Mouse (Mus musculus) stomach, embryonic 16.5 days (tissue): ENCODE data around the gene Skiv2l. TPM values are rescaled to one million over a fixed set of nuclear protein-coding genes. Genes with fewer than 3 reads are reported as not detected.
"Not testable (repeated sequence)": the region's sequence is repeated elsewhere in the genome, so short reads cannot be mapped to it uniquely, and the experiment has no call there.

Experiments
- ATAC-seq: fragments of 200-750 bp; cut with Nextera tagmentation; 2 replicates; pipeline ENCODE4 v1.8.0; 2017; ENCODE audit warnings: moderate number of reproducible peaks, moderate TSS enrichment; ENCODE audit not compliant: insufficient read depth, low FRiP score
- H3K27ac ChIP-seq: fragments of 300-500 bp; sonication (generic); 2 replicates; pipeline ENCODE4 v1.5.1; 2014; ENCODE audit warnings: low read length
- H3K27me3 ChIP-seq: fragments of 300-500 bp; sonication (generic); 2 replicates; pipeline ENCODE4 v1.6.1; 2014; ENCODE audit warnings: low read length, control low read depth, mixed read lengths; ENCODE audit not compliant: control insufficient read depth, insufficient read depth
- H3K36me3 ChIP-seq: fragments of 300-500 bp; sonication (generic); 2 replicates; pipeline ENCODE4 v1.6.1; 2014; ENCODE audit warnings: low read length; ENCODE audit not compliant: control insufficient read depth, insufficient read depth
- H3K4me1 ChIP-seq: fragments of 300-500 bp; sonication (generic); 2 replicates; pipeline ENCODE4 v1.6.1; 2014; ENCODE audit warnings: low read length, control low read depth, mixed read lengths; ENCODE audit not compliant: control insufficient read depth, insufficient read depth
- H3K4me2 ChIP-seq: fragments of 300-500 bp; sonication (generic); 2 replicates; pipeline ENCODE4 v1.6.1; 2014; ENCODE audit warnings: low read depth, low read length, mixed read lengths
- H3K4me3 ChIP-seq: fragments of 300-500 bp; sonication (generic); replicated peaks from 2 replicates; pipeline ENCODE4 v1.5.1; 2014; ENCODE audit warnings: mild to moderate bottlenecking, low read length
- H3K9ac ChIP-seq: fragments of 300-500 bp; sonication (generic); 2 replicates; pipeline ENCODE4 v1.6.1; 2014; ENCODE audit warnings: low read length
- H3K9me3 ChIP-seq: fragments of 300-500 bp; sonication (generic); replicated peaks from 2 replicates; pipeline ENCODE4 v1.6.1; 2016; ENCODE audit warnings: low read length, control low read depth; ENCODE audit not compliant: control insufficient read depth
- WGBS: fragments of 180-500 bp; shearing (Covaris S2); extraction: QIAGEN DNeasy Blood & Tissue Kit; methylation state at CpG from one replicate; pipeline ENCODE4 v1.1.7; 2014; 5-methylcytosine and 5-hydroxymethylcytosine counted together
- microRNA-seq: library from miRNA; unstranded; fragments of <30 nt; microRNA quantifications from one replicate; pipeline ENCODE4, GENCODE M21; 2016
- polyA plus RNA-seq: library from polyadenylated mRNA; unstranded; fragments of >200 nt; fragmentation: Nextera tagmentation; extraction: Ambion mirVana; gene quantifications from 2 replicates; pipeline ENCODE4 v1.2.1, GENCODE M21; 2015

Skiv2l gene
- polyA plus RNA-seq, 1 experiment from 2014 or later: 48.1 TPM

- no peak overlapping the region for H3K4me2 ChIP-seq
- H3K27ac ChIP-seq: no peak overlapping the region
- no peak overlapping the region for H3K4me3 ChIP-seq
- no peaks in the 10 kb centered on the region for H3K27me3 ChIP-seq
- no peaks in the 10 kb centered on the region for H3K4me1 ChIP-seq
- ATAC-seq: no peak
- H3K36me3 ChIP-seq: no peaks in the 10 kb centered on the region
- 88% methylated on average over 14 of the region's 17 CpGs for WGBS
- no peaks in the 10 kb centered on the region for H3K9me3 ChIP-seq
- no peak overlapping the region for H3K9ac ChIP-seq
Observed at GRCm38 (mm10) chr17:34798866-34799530, 51.0 kb downstream of the Skiv2l start.

GRCm38 (mm10) chr17:34798071-34798470 lies 51.9 kb downstream of the Skiv2l start:
- not testable (repeated sequence) for H3K4me3 ChIP-seq, H3K36me3 ChIP-seq, H3K27ac ChIP-seq, H3K9me3 ChIP-seq, H3K9ac ChIP-seq, H3K4me2 ChIP-seq, ATAC-seq, H3K4me1 ChIP-seq, H3K27me3 ChIP-seq
- WGBS: 82% methylated on average over 6 of the region's 7 CpGs

GRCm38 (mm10) chr17:34797211-34797995 lies 52.6 kb downstream of the Skiv2l start:
- 78% methylated on average over 10 of the region's 10 CpGs for WGBS
- not testable (repeated sequence) for H3K27ac ChIP-seq, H3K4me2 ChIP-seq, H3K9me3 ChIP-seq, H3K4me1 ChIP-seq, ATAC-seq, H3K36me3 ChIP-seq, H3K4me3 ChIP-seq, H3K9ac ChIP-seq, H3K27me3 ChIP-seq

- ATAC-seq: no peak
- Histone ChIP-seq H3K9ac (no peak overlapping the region), H3K27ac (no peak overlapping the region), H3K4me3 (no peak overlapping the region), H3K36me3 (no peaks in the 10 kb centered on the region), H3K27me3 (no peaks in the 10 kb centered on the region), H3K4me1 (no peaks in the 10 kb centered on the region), H3K9me3 (0 out of 2 replicates have a peak, but pooled peaks cover 3% of the 10 kb centered on the region), H3K4me2 (no peak overlapping the region)
- 86% methylated on average over 8 of the region's 8 CpGs for WGBS
Observed at GRCm38 (mm10) chr17:34796311-34797140, 53.5 kb downstream of the Skiv2l start.

- Histone ChIP-seq H3K4me3 (no peak overlapping the region), H3K9me3 (0 out of 2 replicates have a peak, but pooled peaks cover 3% of the 10 kb centered on the region), H3K27me3 (no peaks in the 10 kb centered on the region), H3K9ac (no peak overlapping the region), H3K4me2 (no peak overlapping the region), H3K4me1 (no peaks in the 10 kb centered on the region), H3K27ac (no peak overlapping the region), H3K36me3 (no peaks in the 10 kb centered on the region)
- 62% methylated on average over 9 of the region's 9 CpGs for WGBS
- no peak for ATAC-seq
Observed at GRCm38 (mm10) chr17:34795633-34796032, 54.4 kb downstream of the Skiv2l start.

- no peak for ATAC-seq
Observed at GRCm38 (mm10) chr17:34795016-34795415, 55.0 kb downstream of the Skiv2l start.

More at GRCm38 (mm10) chr17:34795016-34795415, 55.0 kb downstream of the Skiv2l start:
- WGBS: 78% methylated on average over 10 of the region's 10 CpGs
- no peaks in the 10 kb centered on the region for H3K4me1 ChIP-seq
- no peak overlapping the region for H3K27ac ChIP-seq
- 0 out of 2 replicates have a peak, but pooled peaks cover 3% of the 10 kb centered on the region for H3K9me3 ChIP-seq
- H3K36me3 ChIP-seq: no peaks in the 10 kb centered on the region
- no peaks in the 10 kb centered on the region for H3K27me3 ChIP-seq
- no peak overlapping the region for H3K4me3 ChIP-seq
- H3K9ac ChIP-seq: no peak overlapping the region
- no peak overlapping the region for H3K4me2 ChIP-seq

Small RNA genes within 50 kb of the gene (microRNA-seq; reads per million reads assigned to microRNA genes)
- gene Mir6970 (not detected), gene Mir6971 (3.6 reads per million, percentile 20 among the genes with 10 or more reads in this experiment), gene Mir6972 (not detected)

Other genes starting within 250 kb of the Skiv2l start
- gene Rnf5, start 246.5 kb downstream of the Skiv2l start, polyA plus RNA-seq: 129 and 141 TPM in 2 replicates
- 42.6 TPM in 2 replicates for gene Agpat1, start 245.9 kb downstream of the Skiv2l start, polyA plus RNA-seq
- 3.5 and 4.8 TPM in 2 replicates for gene Egfl8, start 234.2 kb downstream of the Skiv2l start, polyA plus RNA-seq
- gene Ppt2, start 221.7 kb downstream of the Skiv2l start, polyA plus RNA-seq: 25.2 and 25.7 TPM in 2 replicates
- 0.31 and 0.45 TPM in 2 replicates for gene Prrt1, start 220.7 kb downstream of the Skiv2l start, polyA plus RNA-seq
- gene Fkbpl, start 205.4 kb downstream of the Skiv2l start, polyA plus RNA-seq: 13.1 and 14.4 TPM in 2 replicates
- gene Atf6b, start 203.1 kb downstream of the Skiv2l start, polyA plus RNA-seq: 73.5 and 78.0 TPM in 2 replicates
- gene Tnxb, start 179.7 kb downstream of the Skiv2l start, polyA plus RNA-seq: 1.3 and 1.8 TPM in 2 replicates
- gene C4b, start 106.3 kb downstream of the Skiv2l start, polyA plus RNA-seq: 0.89 and 0.99 TPM in 2 replicates
- gene Cyp21a1, start 45.6 kb downstream of the Skiv2l start, polyA plus RNA-seq: 0.21 and 6.9 TPM in 2 replicates
- 23.8 and 25.8 TPM in 2 replicates for gene Stk19, start 13.3 kb downstream of the Skiv2l start, polyA plus RNA-seq
- gene Dxo, start 13.2 kb downstream of the Skiv2l start, polyA plus RNA-seq: 48.9 and 53.3 TPM in 2 replicates
- 89.5 and 96.4 TPM in 2 replicates for gene Nelfe, start 181 bp upstream of the Skiv2l start, polyA plus RNA-seq
- gene Cfb, start 12.3 kb upstream of the Skiv2l start, polyA plus RNA-seq: 27.8 and 28.9 TPM in 2 replicates
- 1.0 and 1.1 TPM in 2 replicates for gene Zbtb12, start 29.3 kb upstream of the Skiv2l start, polyA plus RNA-seq
- gene Gm20547, start 31.8 kb upstream of the Skiv2l start, polyA plus RNA-seq: 0.49 TPM in 1 of 2 replicates, not detected in the other
- gene C2, start 48.1 kb upstream of the Skiv2l start, polyA plus RNA-seq: 4.4 and 5.5 TPM in 2 replicates
- 61.0 and 61.1 TPM in 2 replicates for gene Ehmt2, start 48.3 kb upstream of the Skiv2l start, polyA plus RNA-seq
- 19.3 and 21.1 TPM in 2 replicates for gene Slc44a4, start 64.3 kb upstream of the Skiv2l start, polyA plus RNA-seq
- 36.7 and 40.6 TPM in 2 replicates for gene Neu1, start 81.0 kb upstream of the Skiv2l start, polyA plus RNA-seq
- 0.94 and 1.4 TPM in 2 replicates for gene Hspa1b, start 109.0 kb upstream of the Skiv2l start, polyA plus RNA-seq
- 0.27 TPM in 1 of 2 replicates, not detected in the other for gene Gm20481, start 119.7 kb upstream of the Skiv2l start, polyA plus RNA-seq
- 13.7 and 16.3 TPM in 2 replicates for gene Hspa1a, start 121.9 kb upstream of the Skiv2l start, polyA plus RNA-seq
- 0.96 and 1.4 TPM in 2 replicates for gene Hspa1l, start 122.5 kb upstream of the Skiv2l start, polyA plus RNA-seq
- gene Lsm2, start 131.7 kb upstream of the Skiv2l start, polyA plus RNA-seq: 145 and 146 TPM in 2 replicates
- gene Vars, start 150.8 kb upstream of the Skiv2l start, polyA plus RNA-seq: 81.1 and 82.1 TPM in 2 replicates
- 0.26 and 0.42 TPM in 2 replicates for gene Vwa7, start 166.4 kb upstream of the Skiv2l start, polyA plus RNA-seq
- 14.2 and 14.3 TPM in 2 replicates for gene Sapcd1, start 177.8 kb upstream of the Skiv2l start, polyA plus RNA-seq
- gene Msh5, start 196.5 kb upstream of the Skiv2l start, polyA plus RNA-seq: 3.9 and 4.2 TPM in 2 replicates
- 396 and 441 TPM in 2 replicates for gene Clic1, start 199.8 kb upstream of the Skiv2l start, polyA plus RNA-seq
- 190 and 193 TPM in 2 replicates for gene Ddah2, start 208.8 kb upstream of the Skiv2l start, polyA plus RNA-seq
- gene Ly6g6c, start 215.2 kb upstream of the Skiv2l start, polyA plus RNA-seq: 50.6 and 109 TPM in 2 replicates
- gene Mpig6b, start 216.0 kb upstream of the Skiv2l start, polyA plus RNA-seq: 0.48 and 1.0 TPM in 2 replicates
- 32.3 and 49.2 TPM in 2 replicates for gene Ly6g6e, start 226.7 kb upstream of the Skiv2l start, polyA plus RNA-seq
- 3.2 and 4.1 TPM in 2 replicates for gene Ly6g6d, start 227.9 kb upstream of the Skiv2l start, polyA plus RNA-seq
- 0.46 and 0.54 TPM in 2 replicates for gene Ly6g6f, start 235.4 kb upstream of the Skiv2l start, polyA plus RNA-seq
- gene Abhd16a, start 239.1 kb upstream of the Skiv2l start, polyA plus RNA-seq: 95.8 and 97.9 TPM in 2 replicates